Mouse (Mus musculus) heart, postnatal 0 days (tissue): ENCODE measurements at regions not wholly inside any gene's neighbourhood (a gene's known extent, or its start where the extent isn't known, plus 50 kb on each side); places are given as distances from the start of the nearest gene placed in this dataset.

ENCODE experiments used
- CTCF ChIP-seq: IDR thresholded peaks from 2 replicates; pipeline ENCODE4 v1.5.1; 2016; ENCODE audit warnings: antibody characterized with exemption, control low read depth, low read depth
- EP300 ChIP-seq: IDR thresholded peaks from 2 replicates; pipeline ENCODE4 v1.6.1; 2016; ENCODE audit warnings: antibody characterized with exemption, low read depth

GRCm38 (mm10) chr13:97492958-97493735 is 252.2 kb downstream of the Enc1 start:
- no peak for TF ChIP-seq CTCF
- TF ChIP-seq EP300, result no peak
